Mouse (Mus musculus) bone marrow macrophage, adult 2 months (primary cell): ENCODE data around the gene Arhgef3.

Source experiments
- CTCF ChIP-seq: IDR thresholded peaks from 2 replicates; pipeline ENCODE4 v1.5.1; 2012; ENCODE audit warnings: low read depth, mild to moderate bottlenecking, low read length, moderate library complexity
- POLR2A ChIP-seq: IDR thresholded peaks from 2 replicates; pipeline ENCODE4 v1.6.1; 2012; ENCODE audit warnings: mild to moderate bottlenecking, low read depth, low read length, borderline replicate concordance

DNA sequence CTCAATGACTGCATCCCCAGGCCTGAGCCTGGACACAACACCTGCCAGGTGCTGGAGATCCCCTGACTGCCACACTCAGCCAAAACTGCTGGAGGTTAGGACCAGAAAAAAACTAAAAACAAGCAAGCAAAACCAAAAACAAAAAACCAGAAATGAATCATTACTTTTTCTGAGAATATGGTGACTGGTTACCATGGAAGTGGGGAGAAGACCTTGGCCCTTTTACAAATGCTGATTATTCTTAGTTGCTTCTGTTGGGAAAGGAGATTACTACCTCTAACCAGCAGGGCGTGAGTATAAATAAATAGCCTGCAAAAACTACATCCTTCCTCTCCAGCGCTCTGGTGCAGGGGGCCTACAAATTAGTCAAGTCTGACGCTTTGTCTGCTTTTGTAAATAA is 194.1 kb downstream of the Arhgef3 start:
- TF ChIP-seq CTCF (no peak), POLR2A (no peak)
